Mouse (Mus musculus) gastrocnemius, adult 2 months (tissue): ENCODE results near the gene Gtf2i. TPM values are rescaled to one million over a fixed set of nuclear protein-coding genes. Genes with fewer than 3 reads are reported as not detected.

ENCODE experiments used
- DNase-seq: peaks from one replicate; pipeline ENCODE4 v3.0.0; 2022
- H3K27ac ChIP-seq: fragments of 200-600 bp; 2 replicates; pipeline ENCODE4 v1.8.1; 2022; ENCODE audit warnings: mild to moderate bottlenecking
- H3K4me3 ChIP-seq: fragments of 200-600 bp; 2 replicates; pipeline ENCODE4 v1.8.1; 2022; ENCODE audit warnings: mild to moderate bottlenecking, moderate library complexity
- CTCF ChIP-seq: fragments of 200-600 bp; IDR thresholded peaks from 2 replicates; pipeline ENCODE4 v1.8.1; 2022; ENCODE audit warnings: antibody characterized with exemption, mild to moderate bottlenecking, moderate library complexity
- intact Hi-C: fragments of 180-260 bp; cut with DNase I; formaldehyde crosslinking; loops from one replicate; pipeline ENCODE4 v1.15.1; 2025
- total RNA-seq, 2 experiments: library from RNA; stranded (reverse); gene quantifications; 2 replicates each; pipeline ENCODE4 v1.2.3; 2021

Gene Gtf2i
- total RNA-seq, 2 experiments from 2014 or later = 103 to 122 TPM

- Histone ChIP-seq H3K4me3 (no peak overlapping the region), H3K27ac (peak overlapping the region; percentile 71)
- intact Hi-C loops = loop anchor here (5.0 kb wide), 1 partner anchor 44 kb away; no protein-coding TSS in a partner anchor
- peak; percentile 45 for DNase-seq
- no peak for TF ChIP-seq CTCF
Observed at GRCm38 (mm10) chr5:134231376-134231775, 83.2 kb downstream of the Gtf2i start.

- TF ChIP-seq CTCF = no peak
- Histone ChIP-seq H3K27ac (peak within 1 kb of the TSS; percentile 46; the same call in 1 of the 2 replicates), H3K4me3 (peak within 1 kb of the TSS; percentile 47)
- intact Hi-C loops = loop anchor here (5.0 kb wide), 1 partner anchor 113 kb away; no protein-coding TSS in a partner anchor
- no peak for DNase-seq
Observed at GRCm38 (mm10) chr5:134229391-134229790, 85.2 kb downstream of the Gtf2i start, which contains the start of gene Ncf1. Gene Ncf1, minus strand, starts transcription at chr5:134229625.

- TF ChIP-seq CTCF = no peak
- intact Hi-C loops = loop anchor here (5.0 kb wide), 1 partner anchor 114 kb away; no protein-coding TSS in a partner anchor
- Histone ChIP-seq H3K4me3 (peak overlapping the region; percentile 47), H3K27ac (peak overlapping the region; percentile 46; the same call in 1 of the 2 replicates)
- DNase-seq = no peak
Observed at GRCm38 (mm10) chr5:134228249-134228638, 86.3 kb downstream of the Gtf2i start.

- intact Hi-C loops = loop anchor here (5.0 kb wide), 1 partner anchor 115 kb away; no protein-coding TSS in a partner anchor
- no peak for DNase-seq
- peak overlapping the region; percentile 47 for H3K4me3 ChIP-seq
- peak; percentile 65 for TF ChIP-seq CTCF
- no peak overlapping the region for H3K27ac ChIP-seq
Observed at GRCm38 (mm10) chr5:134227574-134228248, 86.8 kb downstream of the Gtf2i start.

GRCm38 (mm10) chr5:134226946-134227345 lies 87.6 kb downstream of the Gtf2i start:
- peak; percentile 47 for DNase-seq
- no peak for TF ChIP-seq CTCF
- Histone ChIP-seq H3K27ac (no peak overlapping the region), H3K4me3 (peak overlapping the region; percentile 28; the same call in 1 of the 2 replicates)
- intact Hi-C loops = loop anchor here (5.0 kb wide), 1 partner anchor 115 kb away; no protein-coding TSS in a partner anchor

GRCm38 (mm10) chr5:134225110-134225901 lies 89.3 kb downstream of the Gtf2i start:
- intact Hi-C loops = loop anchor here (5.0 kb wide), 1 partner anchor 117 kb away; no protein-coding TSS in a partner anchor
- peak overlapping the region; percentile 41 for H3K4me3 ChIP-seq
- DNase-seq = no peak
- no peak overlapping the region for H3K27ac ChIP-seq
- no peak for TF ChIP-seq CTCF

GRCm38 (mm10) chr5:134221708-134222150 lies 92.8 kb downstream of the Gtf2i start:
- no peak overlapping the region for H3K4me3 ChIP-seq
- no peak for TF ChIP-seq CTCF
- H3K27ac ChIP-seq = no peak overlapping the region
- intact Hi-C loops = no loop called here
- DNase-seq = no peak

GRCm38 (mm10) chr5:134221278-134221677 lies 93.3 kb downstream of the Gtf2i start:
- Histone ChIP-seq H3K27ac (no peak overlapping the region), H3K4me3 (no peak overlapping the region)
- intact Hi-C loops = no loop called here
- TF ChIP-seq CTCF = no peak
- DNase-seq = no peak

GRCm38 (mm10) chr5:134217900-134218299 lies 96.7 kb downstream of the Gtf2i start:
- no peak for TF ChIP-seq CTCF
- no peak for DNase-seq
- intact Hi-C loops = no loop called here
- no peak overlapping the region for H3K27ac ChIP-seq
- H3K4me3 ChIP-seq = no peak overlapping the region

- intact Hi-C loops = no loop called here
- TF ChIP-seq CTCF = no peak
- no peak overlapping the region for H3K27ac ChIP-seq
- no peak for DNase-seq
- H3K4me3 ChIP-seq = no peak overlapping the region
Observed at GRCm38 (mm10) chr5:134214021-134214806, 100.3 kb downstream of the Gtf2i start.

GRCm38 (mm10) chr5:134209931-134210554 lies 104.5 kb downstream of the Gtf2i start:
- DNase-seq = no peak
- H3K4me3 ChIP-seq = no peak overlapping the region
- no peak overlapping the region for H3K27ac ChIP-seq
- intact Hi-C loops = no loop called here
- TF ChIP-seq CTCF = no peak

GRCm38 (mm10) chr5:134206721-134207120 lies 107.8 kb downstream of the Gtf2i start:
- Histone ChIP-seq H3K27ac (no peak overlapping the region), H3K4me3 (no peak overlapping the region)
- no peak for DNase-seq
- intact Hi-C loops = no loop called here
- TF ChIP-seq CTCF = no peak
